Mouse (Mus musculus) lung, adult 18-20 months (tissue): Measurements from ENCODE around the gene D11Wsu47e.

Source experiments
- DNase-seq, 2 experiments: peaks; one replicate each; pipeline ENCODE4 v3.0.0; 2022; ENCODE audit warnings: mixed read lengths in 2 of 2

The D11Wsu47e gene

DNA sequence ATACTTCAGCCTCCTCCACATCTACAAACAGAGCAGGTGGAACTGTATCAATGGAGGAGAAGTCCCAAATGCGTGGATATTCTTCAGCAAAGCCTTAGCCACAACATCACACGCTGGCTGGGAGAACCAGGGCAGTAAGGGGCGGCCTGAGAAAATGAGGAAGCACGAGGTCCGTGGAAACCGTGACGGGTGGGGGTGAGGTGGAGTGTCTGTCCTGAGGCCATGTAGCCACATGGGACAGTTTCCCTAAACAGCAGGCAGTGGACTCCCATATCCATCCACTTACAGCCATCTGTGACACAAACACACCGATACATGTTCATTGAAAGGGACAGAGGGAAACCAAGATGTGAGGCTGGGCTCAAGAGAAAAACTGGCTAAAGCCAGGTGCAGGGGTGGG is 53.7 kb downstream of the D11Wsu47e start:
- peak in 1 of 2 experiments; percentile 56 for DNase-seq

DNA sequence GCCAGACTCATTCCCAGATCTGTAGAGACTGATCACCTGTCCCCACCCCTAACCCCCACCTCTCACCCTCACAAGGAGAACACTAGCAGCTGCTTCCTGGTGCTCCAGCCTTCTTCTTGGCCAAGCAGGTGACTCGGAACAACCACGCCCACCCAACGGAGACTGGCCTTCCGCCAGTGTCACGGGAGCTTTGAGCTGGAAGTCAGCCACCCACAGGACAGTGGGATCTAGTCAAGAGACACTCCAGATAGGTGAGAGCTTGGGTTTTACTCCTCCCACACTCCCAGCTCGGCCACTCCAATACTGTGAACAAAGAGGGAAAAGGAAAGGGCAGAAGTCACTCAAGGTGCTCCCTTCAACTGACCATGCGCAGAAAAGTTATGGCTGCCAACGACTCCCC is 55.0 kb downstream of the D11Wsu47e start:
- DNase-seq, result peak; percentile 92 to 95

DNA sequence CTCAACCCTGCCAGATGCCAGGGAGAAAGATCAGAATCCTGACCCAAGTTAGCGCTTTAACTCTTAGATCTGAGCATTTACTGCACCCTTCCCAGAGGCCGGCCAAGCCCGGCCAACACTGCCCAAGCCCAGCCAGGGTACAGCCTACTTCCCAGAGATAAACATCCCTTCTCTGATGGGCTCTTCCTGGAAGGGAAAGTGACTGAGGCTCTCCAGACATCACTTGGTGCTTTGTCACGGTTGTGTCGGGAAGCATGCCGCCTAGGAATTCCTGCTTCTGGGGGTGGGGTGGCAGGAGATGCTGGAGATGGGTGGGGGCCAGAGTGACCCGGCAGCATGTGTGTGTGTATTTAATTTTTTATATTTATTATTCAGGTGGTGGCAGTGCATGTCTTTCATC is 55.9 kb downstream of the D11Wsu47e start:
- peak; percentile 58 to 73 for DNase-seq

DNA sequence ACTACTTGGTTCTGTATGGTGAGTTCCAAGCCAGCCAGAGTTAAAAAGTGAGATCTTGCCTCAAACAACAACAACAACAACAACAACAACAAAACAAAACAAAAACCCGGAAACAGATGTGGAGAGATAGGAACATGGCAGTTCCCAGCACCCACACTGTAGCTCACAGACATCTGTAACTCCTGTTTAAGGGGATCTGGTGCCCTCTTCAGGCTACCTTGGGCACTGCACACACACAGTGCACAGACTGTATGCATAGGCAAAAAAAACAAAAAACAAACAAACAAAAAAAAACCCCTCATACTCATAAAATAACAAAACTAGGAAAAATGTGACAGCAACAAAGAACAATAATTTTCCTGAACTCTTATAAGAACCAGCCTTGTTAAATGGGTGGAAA is 58.8 kb downstream of the D11Wsu47e start:
- DNase-seq, result no peak
